Mouse (Mus musculus): ENCODE measurements at regions not wholly inside any gene's neighbourhood (a gene's known extent, or its start where the extent isn't known, plus 50 kb on each side); places are given as distances from the start of the nearest gene placed in this dataset.

GRCm38 (mm10) chr9:74449981-74450380 lies 339.8 kb downstream of the Wdr72 start:
- TF ChIP-seq CTCF (IDR thresholded peaks at IDR 0.05; ENCODE audit: low read depth) (no peak), EP300 (IDR thresholded peaks at IDR 0.05; ENCODE audit: low read depth) (no peak)

Data from heart, postnatal 0 days (tissue).